Mouse (Mus musculus): ENCODE measurements around the gene Gm19345.

Gm19345 gene

GRCm38 (mm10) chr7:19826756-19827155 is 25.0 kb upstream of the Gm19345 start:
- DNase-seq (ENCODE audit: low read depth, low spot score) = peak; percentile 82

DNA sequence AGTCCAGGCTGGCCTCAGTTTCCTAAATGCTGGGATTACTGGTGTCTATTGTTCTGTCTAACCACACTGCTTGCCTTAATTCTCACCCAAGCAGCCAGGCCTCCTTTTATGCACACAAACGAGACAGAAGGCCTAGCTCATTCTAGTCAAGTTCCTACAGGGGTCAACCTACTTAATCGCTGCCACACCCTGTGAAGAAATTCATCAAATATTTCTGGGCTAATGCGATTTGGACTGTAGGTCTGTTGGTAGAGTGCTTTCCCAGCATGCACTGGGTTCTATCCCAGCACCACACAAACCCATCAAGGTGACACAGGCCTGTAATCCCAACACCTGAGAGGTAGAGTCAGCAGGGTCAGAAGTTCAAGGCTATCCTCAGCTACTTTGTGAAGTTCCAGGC is 22.1 kb upstream of the Gm19345 start:
- DNase-seq (ENCODE audit: low read depth, low spot score) = peak; percentile 67

GRCm38 (mm10) chr7:19830682-19831156 is 21.1 kb upstream of the Gm19345 start:
- DNase-seq (ENCODE audit: low read depth, low spot score) = no peak

DNA sequence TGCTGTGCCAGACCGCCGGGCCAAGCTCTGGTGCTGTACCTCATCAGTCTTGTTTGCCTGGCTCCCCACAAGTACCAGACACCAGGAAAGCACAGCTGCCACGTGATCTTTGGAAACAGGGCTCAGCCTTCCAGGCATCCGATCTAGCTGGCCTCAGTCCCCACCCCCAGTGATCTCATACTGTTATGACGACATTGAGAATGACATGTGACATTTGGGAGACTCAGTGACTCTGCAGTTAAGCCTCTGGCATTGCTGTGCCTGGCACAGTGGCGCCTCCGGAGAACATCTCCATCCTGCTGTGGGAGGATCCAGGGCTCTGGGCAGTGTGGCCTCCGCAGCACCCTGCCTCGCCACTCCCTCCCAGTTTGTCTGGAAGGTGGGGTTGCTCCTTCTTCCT is 20.0 kb upstream of the Gm19345 start:
- DNase-seq (ENCODE audit: low read depth, low spot score) = peak; percentile 51

DNA sequence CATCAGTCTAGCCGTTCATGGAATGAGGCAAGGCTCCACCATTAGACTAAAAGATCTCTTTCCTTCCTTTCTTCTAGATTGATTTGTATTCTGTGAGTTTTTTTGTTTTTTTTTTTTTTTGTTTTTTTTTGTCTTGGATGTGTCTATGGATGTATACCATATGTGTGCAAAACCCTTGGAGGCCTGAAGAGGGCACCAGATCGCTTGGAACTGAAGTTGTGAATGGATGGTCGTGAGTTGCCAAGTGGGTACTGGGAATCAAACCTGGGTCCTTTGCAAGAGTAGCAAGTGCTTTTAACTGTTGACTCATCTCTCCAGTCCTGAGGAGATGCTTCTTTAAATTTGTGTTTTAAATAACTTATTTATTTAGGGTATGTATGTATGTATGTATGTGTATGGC is 17.7 kb upstream of the Gm19345 start:
- DNase-seq (ENCODE audit: low read depth, low spot score) = peak; percentile 58

DNA sequence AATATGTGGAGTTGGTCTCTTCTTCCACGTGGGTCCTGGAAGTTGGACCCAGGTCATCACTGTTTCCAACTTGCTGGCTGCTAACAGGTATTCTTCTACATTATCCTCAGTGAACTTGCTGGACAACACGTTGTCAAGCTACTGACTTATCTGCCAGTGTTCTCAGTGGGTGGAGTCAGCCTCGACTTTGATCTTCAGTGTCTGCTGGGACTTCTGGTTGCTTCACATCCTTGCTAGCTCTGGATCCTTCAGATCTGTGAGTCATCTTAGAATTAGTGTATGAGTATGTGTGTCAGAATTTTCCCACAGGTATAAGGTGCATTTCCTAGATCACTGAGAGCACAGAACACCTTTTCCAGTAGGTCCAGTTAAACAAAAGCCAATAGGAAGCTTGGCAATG is 15.0 kb upstream of the Gm19345 start:
- DNase-seq (ENCODE audit: low read depth, low spot score) = no peak

- no peak for DNase-seq (ENCODE audit: low read depth, low spot score)
Measured at GRCm38 (mm10) chr7:19840371-19840770, 11.4 kb upstream of the Gm19345 start.

DNA sequence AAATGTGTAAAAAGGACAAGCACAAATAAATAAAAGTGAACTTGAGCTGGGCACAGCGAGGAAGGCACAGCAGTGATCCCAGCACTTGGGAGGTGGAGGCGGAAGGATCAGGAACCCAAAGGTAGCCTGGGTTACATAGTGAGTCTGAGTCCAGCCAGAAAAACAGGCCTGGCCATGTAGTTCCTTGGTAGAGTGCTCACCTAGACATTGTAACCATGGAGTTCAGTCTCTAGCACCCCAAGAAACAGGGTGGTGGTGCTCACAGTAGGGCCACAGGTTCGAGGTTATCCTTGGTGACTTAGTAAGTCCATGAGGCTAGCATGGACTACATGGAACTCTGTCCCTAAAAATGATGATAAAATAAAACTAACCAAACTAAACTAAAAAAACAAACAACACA is 10.9 kb upstream of the Gm19345 start:
- DNase-seq (ENCODE audit: low read depth, low spot score) = no peak

DNA sequence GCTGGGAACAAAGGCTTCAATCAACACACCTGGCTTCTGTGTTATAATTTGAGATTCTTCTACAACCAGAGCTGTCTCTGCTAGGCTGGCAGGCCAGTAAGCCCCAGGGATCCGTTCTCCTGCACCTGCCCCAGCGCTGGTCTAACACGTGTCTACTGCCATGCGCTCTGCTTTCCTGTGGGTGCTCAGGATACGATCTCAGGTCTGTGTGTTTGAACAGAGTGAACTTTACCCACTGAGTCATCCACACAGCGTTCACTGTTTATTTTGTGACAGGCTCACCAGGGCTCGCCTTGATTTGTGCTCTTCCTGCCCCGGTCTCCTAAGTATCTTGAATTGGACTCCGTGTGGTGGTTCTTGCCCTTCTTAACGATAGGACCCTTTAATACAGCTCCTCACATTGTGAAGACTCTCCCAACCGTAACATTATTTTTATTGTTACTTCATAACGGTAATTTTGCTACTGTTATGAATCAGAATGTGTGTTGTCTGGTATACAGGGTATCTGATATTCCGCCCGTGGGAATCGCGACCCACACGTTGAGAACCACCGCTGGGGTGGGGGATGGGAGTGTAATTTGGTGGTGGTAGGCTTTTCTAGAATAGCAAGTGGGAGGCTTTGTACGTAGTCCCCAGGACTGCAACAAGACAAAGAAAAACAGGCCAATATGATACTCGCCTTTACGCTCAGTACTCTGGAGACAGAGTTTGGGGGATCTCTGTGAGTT is 10.0 kb upstream of the Gm19345 start:
- DNase-seq (ENCODE audit: low read depth, low spot score) = no peak

- no peak for DNase-seq (ENCODE audit: low read depth, low spot score)
Measured at GRCm38 (mm10) chr7:19842885-19843504, 8.8 kb upstream of the Gm19345 start.

DNA sequence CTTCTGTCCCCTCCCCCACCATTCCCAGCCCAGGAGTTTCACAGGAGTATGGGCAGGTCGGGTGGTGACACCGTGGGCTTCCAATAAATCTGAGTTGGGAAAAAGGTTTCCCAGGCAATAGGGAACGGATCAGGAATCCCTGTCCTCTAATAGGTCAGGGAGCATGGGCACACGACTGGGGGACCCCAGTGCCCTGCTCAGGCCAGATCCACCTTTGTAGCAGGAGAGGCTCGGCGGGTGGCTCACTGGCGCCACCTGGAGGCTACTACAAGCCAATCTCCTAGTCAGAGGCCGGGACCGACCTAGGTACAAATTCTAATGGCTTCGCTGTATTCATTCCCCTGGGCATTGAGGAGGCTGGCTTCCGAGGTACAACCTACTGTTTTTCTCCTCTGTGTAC is 8.2 kb upstream of the Gm19345 start:
- peak; percentile 79 for DNase-seq (ENCODE audit: low read depth, low spot score)

DNA sequence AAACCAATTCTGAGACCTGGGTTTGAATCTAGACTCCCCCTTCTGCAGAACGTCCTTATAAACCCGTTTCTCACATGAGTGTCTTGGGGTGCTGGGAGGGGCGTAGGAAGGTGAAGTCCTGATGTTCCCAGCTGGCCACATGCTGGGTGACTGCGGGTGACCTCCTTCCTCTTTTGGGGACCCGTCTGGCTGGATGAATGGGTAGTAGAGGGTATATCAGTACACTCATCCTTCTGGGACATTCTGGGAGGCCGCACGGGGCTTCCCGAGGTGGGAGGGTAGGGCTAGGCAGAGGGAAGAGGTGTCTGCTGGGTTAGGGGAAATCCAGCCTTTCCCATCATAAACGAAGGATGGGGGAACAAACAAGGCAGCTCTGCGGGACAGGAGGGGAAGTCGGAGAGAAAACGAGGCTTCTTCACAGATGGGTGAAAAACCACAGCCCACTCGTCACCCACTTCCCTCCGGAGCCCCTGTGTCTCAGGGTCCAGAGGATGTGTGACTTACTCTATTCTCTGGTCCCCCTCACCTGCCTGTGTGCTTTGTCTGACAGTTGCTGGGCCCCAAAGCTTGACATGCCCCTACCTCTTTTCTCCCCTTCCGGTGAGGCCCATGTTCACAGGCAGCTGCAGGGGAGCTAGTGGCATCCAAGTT is 7.2 kb upstream of the Gm19345 start:
- DNase-seq (ENCODE audit: low read depth, low spot score) = no peak

- DNase-seq (ENCODE audit: low read depth, low spot score) = no peak
Measured at GRCm38 (mm10) chr7:19853526-19853925, 1.7 kb downstream of the Gm19345 start.

DNA sequence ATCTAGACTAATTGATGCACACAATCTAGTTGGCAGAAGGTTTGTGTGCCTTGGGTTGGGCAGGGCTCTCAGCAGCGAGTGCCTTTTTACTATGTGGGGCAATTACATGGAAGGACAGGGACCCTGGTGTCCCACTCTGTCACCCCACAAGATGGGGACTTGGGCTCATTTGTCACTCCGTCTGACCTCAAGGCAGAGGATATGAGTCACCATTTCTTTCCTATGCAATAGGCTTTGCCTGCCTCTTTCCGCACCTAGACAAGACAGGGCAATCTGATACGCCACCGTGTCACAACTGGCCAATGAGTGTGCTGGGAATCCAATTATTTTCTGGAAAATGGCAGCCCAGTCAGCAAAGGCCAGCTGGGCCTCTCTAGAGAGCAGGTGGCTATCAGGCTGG is 3.9 kb downstream of the Gm19345 start:
- DNase-seq (ENCODE audit: low read depth, low spot score) = no peak

GRCm38 (mm10) chr7:19856283-19856682 is 4.5 kb downstream of the Gm19345 start:
- DNase-seq (ENCODE audit: low read depth, low spot score) = no peak

- DNase-seq (ENCODE audit: low read depth, low spot score) = no peak
Measured at GRCm38 (mm10) chr7:19859740-19860139, 7.9 kb downstream of the Gm19345 start.

DNA sequence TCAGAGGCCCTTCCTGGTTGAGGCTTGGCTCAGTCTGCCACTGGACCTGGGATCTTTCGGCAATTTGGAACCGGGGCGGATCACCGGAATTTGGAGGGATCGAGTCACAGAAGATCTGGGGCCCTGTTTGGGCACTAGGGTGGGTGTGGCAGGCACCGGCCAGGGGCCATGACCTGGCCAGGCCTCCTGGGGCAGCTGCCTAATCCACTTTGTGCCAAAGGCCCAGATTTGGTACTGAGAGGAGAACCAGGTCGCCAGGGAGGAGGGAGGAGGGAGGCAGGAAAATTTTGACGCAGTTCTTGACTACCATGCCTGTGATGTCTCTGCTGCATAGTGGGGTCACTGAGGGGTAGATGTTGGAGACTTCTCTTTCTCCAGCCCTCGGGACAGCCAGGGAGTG is 9.4 kb downstream of the Gm19345 start, which contains the start of gene Ceacam16:
Ceacam16 (minus strand) TSS at position 101 of the 400 bp plus-strand sequence.
- no peak for DNase-seq (ENCODE audit: low read depth, low spot score)

DNA sequence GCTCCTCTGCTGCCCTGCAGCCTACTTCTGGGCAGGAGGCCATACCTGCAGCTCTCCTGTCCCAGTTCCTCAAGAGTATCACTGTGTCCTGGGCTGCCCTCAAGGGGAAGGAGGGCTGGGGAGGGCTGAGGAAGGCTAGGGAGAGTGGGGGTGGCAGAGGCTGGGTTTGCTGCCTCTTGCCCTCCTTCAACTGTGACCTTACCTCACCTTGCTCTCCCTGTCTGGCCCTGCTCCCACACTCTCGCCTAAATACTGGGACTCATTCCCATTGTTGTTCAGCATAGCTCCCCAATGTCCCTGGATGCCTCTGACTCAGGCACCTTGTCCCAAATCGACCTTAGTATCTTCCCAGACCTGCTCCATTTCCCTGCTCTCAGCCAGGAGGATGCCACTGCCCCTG is 12.4 kb downstream of the Gm19345 start:
- no peak for DNase-seq (ENCODE audit: low read depth, low spot score)

- no peak for DNase-seq (ENCODE audit: low read depth, low spot score)
Measured at GRCm38 (mm10) chr7:19865246-19866036, 13.6 kb downstream of the Gm19345 start.

GRCm38 (mm10) chr7:19866490-19866889 is 14.7 kb downstream of the Gm19345 start:
- DNase-seq (ENCODE audit: low read depth, low spot score) = no peak

DNA sequence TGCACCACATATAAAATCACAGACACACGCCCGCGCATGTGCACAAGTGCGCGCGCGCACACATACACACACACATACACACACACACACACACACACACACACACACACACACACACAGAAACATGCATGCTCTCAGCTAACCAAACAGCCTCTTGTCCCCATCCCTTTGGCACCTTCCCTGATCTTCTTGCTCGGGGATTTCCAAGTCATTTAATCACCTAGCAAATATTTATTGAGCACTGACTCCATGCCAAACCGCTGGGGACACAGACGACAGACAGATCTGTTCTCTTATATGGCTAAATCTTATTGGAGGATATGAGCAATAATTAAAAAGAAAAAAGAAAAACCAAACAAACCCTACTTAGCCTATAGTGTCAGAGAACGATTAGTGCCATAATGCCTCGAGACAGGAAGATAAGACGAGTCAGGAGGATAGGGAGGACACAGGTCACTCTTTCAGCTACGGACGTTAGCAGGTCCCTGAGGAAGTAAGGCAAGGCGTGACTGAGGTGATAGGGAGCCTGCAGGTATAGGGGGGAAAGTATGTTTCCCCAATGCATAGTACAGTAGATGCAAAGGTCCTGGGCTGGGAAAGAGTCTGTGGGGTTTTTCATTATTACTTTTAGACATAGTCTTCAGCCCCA is 16.1 kb downstream of the Gm19345 start:
- DNase-seq (ENCODE audit: low read depth, low spot score) = no peak
